Mouse (Mus musculus) heart, postnatal 0 days (tissue): ENCODE results near the gene Eno2.

Experiments
- CTCF ChIP-seq: IDR thresholded peaks from 2 replicates; pipeline ENCODE4 v1.5.1; 2016; ENCODE audit warnings: antibody characterized with exemption, control low read depth, low read depth
- EP300 ChIP-seq: IDR thresholded peaks from 2 replicates; pipeline ENCODE4 v1.6.1; 2016; ENCODE audit warnings: antibody characterized with exemption, low read depth

DNA sequence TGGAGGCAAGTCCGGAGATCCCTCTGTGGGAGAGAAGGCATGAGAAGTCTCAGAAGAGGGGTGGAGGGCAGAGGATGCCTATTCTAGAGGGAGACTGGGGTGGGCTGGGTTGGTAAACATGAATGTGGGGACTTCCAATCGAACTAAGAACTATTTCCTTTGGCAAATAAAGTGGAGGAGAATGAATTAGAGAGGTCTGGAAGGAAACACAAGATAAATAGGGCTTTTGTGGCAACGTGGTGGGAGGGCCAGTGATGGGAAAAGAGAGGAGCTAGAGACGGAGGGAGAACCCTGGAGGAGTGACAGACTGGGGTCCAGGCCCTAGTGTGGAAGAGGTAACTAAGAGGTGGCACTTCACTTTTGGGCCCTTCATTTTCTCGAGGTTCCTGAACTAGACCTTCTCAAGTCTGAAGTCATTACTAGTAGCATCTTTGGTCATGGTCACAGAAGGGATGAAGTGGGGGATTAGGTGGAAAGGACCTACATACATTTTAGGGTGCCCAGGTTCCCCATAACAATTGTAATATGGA is 12.1 kb downstream of the Eno2 start:
- TF ChIP-seq CTCF, result no peak
- TF ChIP-seq EP300, result no peak
